9 mouse cellular contexts compared by ENCODE assay signal in the genomic region with DNA sequence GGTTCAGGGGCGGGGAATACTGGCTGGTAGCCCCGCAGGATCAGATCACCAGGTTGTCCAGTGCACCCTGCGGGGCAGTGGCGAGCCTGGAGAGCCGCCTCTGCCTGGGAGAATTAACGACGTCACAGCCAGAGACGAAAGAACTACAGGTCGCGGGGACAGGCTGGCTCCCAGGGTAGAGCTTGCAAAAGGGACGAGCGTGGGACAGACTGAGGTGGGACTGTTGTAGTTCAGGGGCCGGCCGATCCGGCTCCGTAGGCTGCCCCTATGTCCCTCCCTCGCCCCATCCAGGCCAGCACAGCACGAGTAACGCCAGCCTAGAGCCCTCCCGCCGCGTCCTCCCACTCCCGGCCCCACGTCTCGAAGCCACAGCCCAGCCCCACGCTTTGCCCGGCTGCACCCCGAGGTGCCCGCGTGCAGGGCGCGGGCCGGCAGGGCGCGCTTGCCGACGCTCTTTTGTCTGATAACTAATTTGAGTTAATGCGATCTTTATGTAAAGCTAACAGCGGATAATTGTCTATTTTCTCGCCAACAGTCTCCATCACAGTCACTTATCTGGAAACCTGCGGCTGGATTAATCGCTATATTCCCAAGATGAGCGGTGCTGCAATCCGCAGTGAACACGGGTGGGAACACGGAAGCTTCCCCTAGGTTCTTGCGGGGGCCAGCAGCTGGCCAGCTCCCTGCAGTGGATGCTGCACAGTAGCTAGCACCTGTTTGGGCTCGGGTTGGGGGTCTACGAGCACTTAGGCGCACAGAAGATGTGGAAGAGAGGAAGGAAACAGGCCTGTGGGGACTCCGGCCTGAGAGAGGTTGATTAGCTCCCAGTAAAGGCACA. TPM values are rescaled to one million over a fixed set of nuclear protein-coding genes. Genes with fewer than 3 reads are reported as not detected.
DNase-seq lines count a peak whose midpoint lies in the region; ATAC-seq and TF ChIP-seq lines count a peak whose summit lies in the region.
"Had no signal": no experiment of that assay in that cellular context is flagged by ENCODE, and none has a peak within 500 bp of the region (broad histone marks: within the 10 kb centered on the region; RNA-seq: fewer than 3 reads in every experiment).

No protein-coding gene starts in this region.

- WGBS in heart, postnatal 0 days, result 2% methylated on average over 44 of the region's 51 CpGs
- 1% methylated on average over 51 of the region's 51 CpGs for WGBS in embryonic facial prominence, embryonic 13.5 days
- 4% methylated on average over 51 of the region's 51 CpGs for WGBS in hindbrain, postnatal 0 days
- 1% methylated on average over 51 of the region's 51 CpGs for WGBS in neural tube, embryonic 13.5 days

- peak overlapping the region; percentile 20 for H3K4me3 ChIP-seq in heart, postnatal 0 days (ENCODE audit: low read depth, low read length)
- H3K4me3 ChIP-seq in embryonic facial prominence, embryonic 13.5 days, result peak overlapping the region; percentile 25
- H3K4me3 ChIP-seq in hindbrain, postnatal 0 days (ENCODE audit: low read length), result peak overlapping the region; percentile 27
- H3K4me3 ChIP-seq in neural tube, embryonic 13.5 days, result peak overlapping the region; percentile 32

- peaks cover 93% of the 10 kb centered on the region for H3K27me3 ChIP-seq in heart, postnatal 0 days (ENCODE audit: control insufficient read depth, insufficient read depth, low read length)
- H3K27me3 ChIP-seq in embryonic facial prominence, embryonic 13.5 days, result peaks cover 99% of the 10 kb centered on the region
- peaks cover 50% of the 10 kb centered on the region for H3K27me3 ChIP-seq in hindbrain, postnatal 0 days (ENCODE audit: insufficient read depth, low read length)
- peaks cover 98% of the 10 kb centered on the region for H3K27me3 ChIP-seq in neural tube, embryonic 13.5 days

- no peaks in the 10 kb centered on the region for H3K36me3 ChIP-seq in heart, postnatal 0 days (replicated peaks; ENCODE audit: control insufficient read depth, insufficient read depth, low read length)
- no peaks in the 10 kb centered on the region for H3K36me3 ChIP-seq in embryonic facial prominence, embryonic 13.5 days
- H3K36me3 ChIP-seq in hindbrain, postnatal 0 days (ENCODE audit: insufficient read depth, low read length), result no peaks in the 10 kb centered on the region
- H3K36me3 ChIP-seq in neural tube, embryonic 13.5 days, result no peaks in the 10 kb centered on the region

- ATAC-seq in heart, postnatal 0 days (ENCODE audit: insufficient read depth, low read depth), result no peak; the same call in 1 of the 2 replicates
- ATAC-seq in embryonic facial prominence, embryonic 13.5 days (ENCODE audit: insufficient number of reproducible peaks, insufficient read depth, low FRiP score, low TSS enrichment, low read depth), result no peak
- ATAC-seq in hindbrain, postnatal 0 days, result peak; percentile 36; the same call in 1 of the 2 replicates
- ATAC-seq in neural tube, embryonic 13.5 days (ENCODE audit: low read depth), result peak; percentile 52
- ATAC-seq in megakaryocyte progenitor cell, adult 5-6 weeks (replicated peaks; ENCODE audit: poor library complexity), result no peak

- H3K4me1 ChIP-seq in heart, postnatal 0 days (ENCODE audit: control insufficient read depth, insufficient read depth), result no peaks in the 10 kb centered on the region
- peaks cover 24% of the 10 kb centered on the region for H3K4me1 ChIP-seq in embryonic facial prominence, embryonic 13.5 days
- H3K4me1 ChIP-seq in hindbrain, postnatal 0 days (ENCODE audit: insufficient read depth, low read length), result peaks cover 18% of the 10 kb centered on the region; the same call in 1 of the 2 replicates
- H3K4me1 ChIP-seq in neural tube, embryonic 13.5 days (replicated peaks), result peaks cover 58% of the 10 kb centered on the region

- H3K9ac ChIP-seq in heart, postnatal 0 days (replicated peaks; ENCODE audit: low read depth, low read length), result no peak overlapping the region
- H3K9ac ChIP-seq in embryonic facial prominence, embryonic 13.5 days, result 0 out of 2 replicates have a peak overlapping the region, but pooled peaks have one; percentile 36
- peak overlapping the region; percentile 41 for H3K9ac ChIP-seq in hindbrain, postnatal 0 days (replicated peaks; ENCODE audit: low read length)
- H3K9ac ChIP-seq in neural tube, embryonic 13.5 days, result peak overlapping the region; percentile 60

- no peak overlapping the region for H3K27ac ChIP-seq in heart, postnatal 0 days (ENCODE audit: low read depth)
- H3K27ac ChIP-seq in embryonic facial prominence, embryonic 13.5 days, result no peak overlapping the region
- peak overlapping the region; percentile 83 for H3K27ac ChIP-seq in hindbrain, postnatal 0 days
- peak overlapping the region; percentile 80 for H3K27ac ChIP-seq in neural tube, embryonic 13.5 days (replicated peaks)

- TF ChIP-seq EP300 in heart, postnatal 0 days (IDR thresholded peaks at IDR 0.05; ENCODE audit: low read depth), result no peak

- DNase-seq in heart, postnatal 0 days (ENCODE audit: low spot score), result no peak
- no peak for DNase-seq in heart, postnatal 4 days
- peak; percentile 37 for DNase-seq in hindbrain, postnatal 0 days (ENCODE audit: low spot score)
- no peak for DNase-seq in layer of hippocampus, postnatal 14 days (ENCODE audit: low spot score in 2 of 2)
- DNase-seq in spleen, postnatal 14 days (ENCODE audit: low spot score in 2 of 2), result no peak
- DNase-seq: lung, postnatal 14 days had no signal

- H3K4me2 ChIP-seq in heart, postnatal 0 days (ENCODE audit: low read depth, low read length), result no peak overlapping the region
- peak overlapping the region; percentile 41 for H3K4me2 ChIP-seq in embryonic facial prominence, embryonic 13.5 days
- H3K4me2 ChIP-seq in hindbrain, postnatal 0 days (ENCODE audit: low read depth, low read length), result peak overlapping the region; percentile 57
- peak overlapping the region; percentile 56 for H3K4me2 ChIP-seq in neural tube, embryonic 13.5 days

- H3K9me3 ChIP-seq in heart, postnatal 0 days (replicated peaks; ENCODE audit: control insufficient read depth, low read length), result no peaks in the 10 kb centered on the region
- H3K9me3 ChIP-seq in embryonic facial prominence, embryonic 13.5 days, result no peaks in the 10 kb centered on the region
- no peaks in the 10 kb centered on the region for H3K9me3 ChIP-seq in hindbrain, postnatal 0 days (ENCODE audit: low read length)
- H3K9me3 ChIP-seq in neural tube, embryonic 13.5 days, result no peaks in the 10 kb centered on the region

- TF ChIP-seq CTCF in heart, postnatal 0 days (IDR thresholded peaks at IDR 0.05; ENCODE audit: low read depth), result no peak
- TF ChIP-seq CTCF in hindbrain, postnatal 0 days (IDR thresholded peaks at IDR 0.05; ENCODE audit: low read depth), result no peak

RNA-seq across cellular contexts. Expression of gene Sox1, which starts 36.0 kb away (rescaled TPM):
- total RNA-seq in heart, postnatal 0 days (2014; rRNA removed; ENCODE audit: low replicate concordance), result not detected in 2 replicates
- polyA plus RNA-seq in heart, postnatal 0 days (2015; fragmentation: Nextera tagmentation; extraction: Ambion mirVana), result not detected in 2 replicates
- not detected for total RNA-seq in heart, postnatal 4 days (2021)
- polyA plus RNA-seq in embryonic facial prominence, embryonic 13.5 days (2015; fragmentation: Nextera tagmentation; extraction: Ambion mirVana), result not detected in 2 replicates
- total RNA-seq in hindbrain, postnatal 0 days (2014; rRNA removed), result 23.1 and 25.1 TPM in 2 replicates
- polyA plus RNA-seq in hindbrain, postnatal 0 days (2015; fragmentation: Nextera tagmentation; extraction: Ambion mirVana), result 2.5 and 2.7 TPM in 2 replicates
- 0.96 and 1.1 TPM in 2 replicates for polyA plus RNA-seq in neural tube, embryonic 13.5 days (2015; fragmentation: Nextera tagmentation; extraction: Ambion mirVana)
- 10 to 100 TPM; 11.0 to 12.7 TPM for total RNA-seq in layer of hippocampus, postnatal 14 days (2021)
- not detected in 2 replicates for total RNA-seq in megakaryocyte progenitor cell, adult 5-6 weeks (2015)
- not detected in 2 replicates for total RNA-seq in megakaryocyte progenitor cell, adult 5-6 weeks (2017)

Comparison
In these comparisons a context has a peak if more than half of its experiments do, and no peak if none do; other contexts are left out.
1. ATAC-seq: peak in hindbrain, postnatal 0 days (single experiment) and neural tube, embryonic 13.5 days (single experiment); none in heart, postnatal 0 days (single experiment), embryonic facial prominence, embryonic 13.5 days (single experiment) and megakaryocyte progenitor cell, adult 5-6 weeks (single experiment).
2. H3K27ac ChIP-seq: peak in hindbrain, postnatal 0 days (single experiment) and neural tube, embryonic 13.5 days (single experiment); none in heart, postnatal 0 days (single experiment) and embryonic facial prominence, embryonic 13.5 days (single experiment).
3. RNA of gene Sox1, which starts 36.0 kb away (total RNA-seq): 23.1 to 25.1 TPM in hindbrain, postnatal 0 days and 11.0 to 12.7 TPM in layer of hippocampus, postnatal 14 days; not detected in heart, postnatal 0 days, not detected in heart, postnatal 4 days and not detected in megakaryocyte progenitor cell, adult 5-6 weeks; every median in the first group is over 10 times any median in the second.
4. Peak in every context shown above with its lines, with median percentiles within 50 percentile points of each other: H3K4me3 ChIP-seq.